Mouse (Mus musculus): ENCODE results near the gene Hdac9. TPM values are rescaled to one million over a fixed set of nuclear protein-coding genes. Genes with fewer than 3 reads are reported as not detected.

The Hdac9 gene
- polyA plus RNA-seq, 1 experiment, result 1.3 TPM

- 90% methylated on average over 4 of the region's 4 CpGs for WGBS
- TF ChIP-seq POLR2A (IDR thresholded peaks at IDR 0.05; ENCODE audit: low read depth, low read length) (no peak), CTCF (conservative IDR thresholded peaks at IDR 0.05; ENCODE audit: insufficient read depth, insufficient read length, low read depth, low read length) (no peak)
- no peak overlapping the region for H3K27ac ChIP-seq (ENCODE audit: insufficient read depth, low read depth, low read length)
- no peaks in the 10 kb centered on the region for H3K27me3 ChIP-seq (replicated peaks; ENCODE audit: control insufficient read depth, insufficient read depth, low read length)
- H3K36me3 ChIP-seq (ENCODE audit: control insufficient read depth, insufficient read depth, low read length), result no peaks in the 10 kb centered on the region
- DNase-seq, result no peak
- no peaks in the 10 kb centered on the region for H3K4me1 ChIP-seq (ENCODE audit: control insufficient read depth, insufficient read depth, low read length)
- no peak overlapping the region for H3K4me3 ChIP-seq (ENCODE audit: insufficient read depth, low read depth, low read length)
These were observed 751.2 kb downstream of the Hdac9 start for GRCm38 (mm10) chr12:34165674-34166073.

DNA sequence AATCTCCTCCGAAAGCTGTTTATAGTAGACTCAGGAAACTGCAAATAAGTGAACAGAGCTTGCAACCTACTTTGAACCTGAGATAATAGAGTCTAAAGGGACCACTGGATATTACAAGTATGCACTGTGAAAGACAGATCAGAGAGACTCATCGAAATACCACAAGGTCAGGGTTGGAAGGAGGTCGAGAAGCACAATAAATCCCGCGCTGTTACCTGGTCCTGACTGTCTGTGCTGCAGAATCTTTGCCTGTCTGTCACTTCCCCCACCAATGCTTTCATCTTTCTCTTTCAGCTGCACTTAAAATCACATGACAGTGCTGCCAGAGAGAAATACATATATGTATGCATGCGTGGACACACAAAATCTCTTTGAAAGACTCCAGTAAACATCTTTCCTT lies 760.6 kb downstream of the Hdac9 start:
- Histone ChIP-seq H3K27ac (ENCODE audit: insufficient read depth, low read depth, low read length) (no peak overlapping the region), H3K4me1 (ENCODE audit: control insufficient read depth, insufficient read depth, low read length) (no peaks in the 10 kb centered on the region), H3K36me3 (ENCODE audit: control insufficient read depth, insufficient read depth, low read length) (no peaks in the 10 kb centered on the region), H3K4me3 (ENCODE audit: insufficient read depth, low read depth, low read length) (no peak overlapping the region), H3K27me3 (replicated peaks; ENCODE audit: control insufficient read depth, insufficient read depth, low read length) (no peaks in the 10 kb centered on the region)
- TF ChIP-seq POLR2A (IDR thresholded peaks at IDR 0.05; ENCODE audit: low read depth, low read length) (no peak), CTCF (conservative IDR thresholded peaks at IDR 0.05; ENCODE audit: insufficient read depth, insufficient read length, low read depth, low read length) (no peak)
- WGBS, result 63% methylated on average over 6 of the region's 6 CpGs
- DNase-seq, result no peak

DNA sequence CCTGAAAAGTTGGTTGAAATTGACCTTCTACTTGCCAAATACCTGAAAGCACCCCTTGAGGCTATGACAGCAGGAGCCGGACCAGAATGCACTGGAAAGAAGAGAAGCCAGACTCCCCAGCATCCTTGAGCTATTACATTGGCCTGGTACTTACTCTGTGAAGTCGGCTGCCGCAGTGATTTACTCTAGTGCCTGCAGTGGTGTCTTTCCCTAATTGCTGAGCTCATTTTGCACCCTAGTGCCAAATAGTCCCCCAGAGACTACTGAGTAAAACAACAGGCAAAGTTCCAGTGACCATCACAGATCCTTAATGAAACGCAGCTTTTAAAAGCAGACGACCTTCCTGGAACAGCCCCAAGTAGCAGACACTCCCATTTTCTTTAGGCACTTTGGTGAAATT lies 761.2 kb downstream of the Hdac9 start:
- no peak for DNase-seq

GRCm38 (mm10) chr12:34154757-34155156 lies 762.1 kb downstream of the Hdac9 start:
- H3K27ac ChIP-seq (ENCODE audit: insufficient read depth, low read depth, low read length), result no peak overlapping the region
- H3K27me3 ChIP-seq (replicated peaks; ENCODE audit: control insufficient read depth, insufficient read depth, low read length), result no peaks in the 10 kb centered on the region
- no peak for TF ChIP-seq CTCF (conservative IDR thresholded peaks at IDR 0.05; ENCODE audit: insufficient read depth, insufficient read length, low read depth, low read length)
- no peak for TF ChIP-seq POLR2A (IDR thresholded peaks at IDR 0.05; ENCODE audit: low read depth, low read length)
- no peaks in the 10 kb centered on the region for H3K36me3 ChIP-seq (ENCODE audit: control insufficient read depth, insufficient read depth, low read length)
- WGBS, result 51% methylated on average over 3 of the region's 3 CpGs
- DNase-seq, result no peak
- H3K4me3 ChIP-seq (ENCODE audit: insufficient read depth, low read depth, low read length), result no peak overlapping the region
- H3K4me1 ChIP-seq (ENCODE audit: control insufficient read depth, insufficient read depth, low read length), result no peaks in the 10 kb centered on the region

More for the DNA sequence above, 761.2 kb downstream of the Hdac9 start:
- Histone ChIP-seq H3K4me1 (ENCODE audit: control insufficient read depth, insufficient read depth, low read length) (no peaks in the 10 kb centered on the region), H3K4me3 (ENCODE audit: insufficient read depth, low read depth, low read length) (no peak overlapping the region), H3K27me3 (replicated peaks; ENCODE audit: control insufficient read depth, insufficient read depth, low read length) (no peaks in the 10 kb centered on the region), H3K27ac (ENCODE audit: insufficient read depth, low read depth, low read length) (no peak overlapping the region), H3K36me3 (ENCODE audit: control insufficient read depth, insufficient read depth, low read length) (no peaks in the 10 kb centered on the region)
- 34% methylated on average over 5 of the region's 5 CpGs for WGBS
- TF ChIP-seq CTCF (conservative IDR thresholded peaks at IDR 0.05; ENCODE audit: insufficient read depth, insufficient read length, low read depth, low read length) (no peak), POLR2A (IDR thresholded peaks at IDR 0.05; ENCODE audit: low read depth, low read length) (no peak)

GRCm38 (mm10) chr12:34151336-34151735 lies 765.6 kb downstream of the Hdac9 start:
- no peak for DNase-seq
- 18% methylated on average over 3 of the region's 3 CpGs for WGBS
- H3K27ac ChIP-seq (ENCODE audit: insufficient read depth, low read depth, low read length), result no peak overlapping the region

DNA sequence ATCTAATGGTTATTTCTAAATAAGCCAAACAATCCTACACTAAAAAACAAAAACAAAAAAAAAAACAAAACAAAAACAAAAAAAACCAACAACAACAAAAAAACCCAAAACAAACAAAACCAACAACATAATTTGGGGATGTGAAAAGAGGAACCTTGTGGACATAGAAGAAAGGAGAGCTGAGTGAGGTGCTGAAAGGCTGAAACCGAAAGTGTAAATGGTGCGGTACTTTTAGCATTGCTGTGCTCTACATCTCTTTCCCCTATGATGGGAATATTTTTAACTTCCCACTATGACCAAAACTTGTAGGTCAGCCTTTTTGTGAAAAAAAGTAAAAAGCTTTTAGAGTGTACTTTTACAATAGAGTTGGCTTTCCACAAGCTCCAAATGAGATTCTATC lies 774.2 kb downstream of the Hdac9 start:
- no peak for DNase-seq
- no peak for TF ChIP-seq CTCF (conservative IDR thresholded peaks at IDR 0.05; ENCODE audit: insufficient read depth, insufficient read length, low read depth, low read length)
- TF ChIP-seq POLR2A (IDR thresholded peaks at IDR 0.05; ENCODE audit: low read depth, low read length), result no peak
- H3K4me1 ChIP-seq (ENCODE audit: control insufficient read depth, insufficient read depth, low read length), result no peaks in the 10 kb centered on the region
- H3K4me3 ChIP-seq (ENCODE audit: insufficient read depth, low read depth, low read length), result no peak overlapping the region
- no peaks in the 10 kb centered on the region for H3K36me3 ChIP-seq (ENCODE audit: control insufficient read depth, insufficient read depth, low read length)
- H3K27ac ChIP-seq (ENCODE audit: insufficient read depth, low read depth, low read length), result no peak overlapping the region
- no peaks in the 10 kb centered on the region for H3K27me3 ChIP-seq (replicated peaks; ENCODE audit: control insufficient read depth, insufficient read depth, low read length)
- 92% methylated on average over 2 of the region's 2 CpGs for WGBS

More at GRCm38 (mm10) chr12:34151336-34151735, 765.6 kb downstream of the Hdac9 start:
- H3K4me3 ChIP-seq (ENCODE audit: insufficient read depth, low read depth, low read length), result no peak overlapping the region
- no peaks in the 10 kb centered on the region for H3K4me1 ChIP-seq (ENCODE audit: control insufficient read depth, insufficient read depth, low read length)
- no peaks in the 10 kb centered on the region for H3K36me3 ChIP-seq (ENCODE audit: control insufficient read depth, insufficient read depth, low read length)
- no peak for TF ChIP-seq CTCF (conservative IDR thresholded peaks at IDR 0.05; ENCODE audit: insufficient read depth, insufficient read length, low read depth, low read length)
- TF ChIP-seq POLR2A (IDR thresholded peaks at IDR 0.05; ENCODE audit: low read depth, low read length), result no peak
- H3K27me3 ChIP-seq (replicated peaks; ENCODE audit: control insufficient read depth, insufficient read depth, low read length), result no peaks in the 10 kb centered on the region

DNA sequence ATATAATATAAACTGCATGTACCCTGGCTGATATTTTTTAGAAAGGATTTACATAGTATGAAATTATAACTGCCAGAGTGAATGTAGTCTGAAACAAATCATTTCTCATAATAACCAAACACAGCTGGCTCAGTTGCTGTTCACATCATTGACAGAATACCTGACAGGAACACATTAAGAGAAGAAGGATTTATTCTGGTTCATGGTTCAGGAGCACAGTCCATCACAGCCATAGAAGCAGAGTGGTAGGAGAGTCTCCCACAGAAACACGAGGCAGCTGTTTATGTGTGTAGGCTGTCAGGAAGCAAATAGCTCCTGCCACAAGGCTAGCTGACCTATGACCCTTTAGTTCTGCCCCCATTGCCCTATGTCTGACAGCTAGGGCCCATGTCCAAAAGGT lies 803.6 kb downstream of the Hdac9 start:
- no peaks in the 10 kb centered on the region for H3K36me3 ChIP-seq (ENCODE audit: control insufficient read depth, insufficient read depth, low read length)
- H3K4me3 ChIP-seq (ENCODE audit: insufficient read depth, low read depth, low read length), result no peak overlapping the region
- WGBS, result 11% methylated on average over 1 of the region's 1 CpGs
- H3K4me1 ChIP-seq (ENCODE audit: control insufficient read depth, insufficient read depth, low read length), result no peaks in the 10 kb centered on the region
- TF ChIP-seq CTCF (conservative IDR thresholded peaks at IDR 0.05; ENCODE audit: insufficient read depth, insufficient read length, low read depth, low read length), result no peak
- no peak for TF ChIP-seq POLR2A (IDR thresholded peaks at IDR 0.05; ENCODE audit: low read depth, low read length)
- H3K27ac ChIP-seq (ENCODE audit: insufficient read depth, low read depth, low read length), result no peak overlapping the region
- no peak for DNase-seq
- no peaks in the 10 kb centered on the region; the same call in 1 of the 2 replicates for H3K27me3 ChIP-seq (replicated peaks; ENCODE audit: control insufficient read depth, insufficient read depth, low read length)
